8 mouse cellular contexts compared by ENCODE assay signal in the genomic region with DNA sequence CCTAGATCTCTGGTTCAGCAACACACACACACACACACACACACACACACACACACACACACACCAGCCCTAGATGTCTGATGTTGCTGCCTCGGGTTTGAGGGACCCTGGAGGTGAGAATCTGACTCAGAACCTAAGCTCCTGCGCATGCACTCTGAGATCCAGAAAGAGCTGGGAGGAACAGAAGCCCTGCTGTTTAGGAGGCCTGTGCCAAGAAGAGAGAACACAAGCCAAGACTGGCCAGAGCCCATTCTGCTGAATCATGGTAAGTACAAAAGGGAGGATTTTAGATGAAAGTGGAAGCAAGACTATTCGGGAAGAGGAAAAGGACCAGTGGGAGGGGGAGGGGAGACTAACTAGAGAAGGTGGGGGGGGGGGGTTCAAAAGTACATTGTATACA.
DNase-seq lines count a peak whose midpoint lies in the region; ATAC-seq lines count a peak whose summit lies in the region.

No protein-coding gene starts in this region.

- peaks cover 5% of the 10 kb centered on the region for H3K27me3 ChIP-seq in forebrain, embryonic 10.5 days (ENCODE audit: poor library complexity, severe bottlenecking)
- no peaks in the 10 kb centered on the region for H3K27me3 ChIP-seq in forebrain, embryonic 12.5 days

- H3K4me3 ChIP-seq in forebrain, embryonic 10.5 days: no peak overlapping the region
- H3K4me3 ChIP-seq in forebrain, embryonic 12.5 days (replicated peaks): no peak overlapping the region

- H3K4me1 ChIP-seq in forebrain, embryonic 10.5 days: peaks cover 44% of the 10 kb centered on the region
- peaks cover 18% of the 10 kb centered on the region for H3K4me1 ChIP-seq in forebrain, embryonic 12.5 days

- WGBS in forebrain, embryonic 10.5 days: 68% methylated on average over 3 of the region's 3 CpGs
- 40% methylated on average over 3 of the region's 3 CpGs for WGBS in forebrain, embryonic 12.5 days

- no peak for DNase-seq in forebrain, embryonic 10.5 days (ENCODE audit: extremely low spot score, low spot score)
- DNase-seq in brain, adult 2 months (ENCODE audit: low read depth, low spot score): peak; percentile 95
- peak; percentile 69 for DNase-seq in gastrocnemius, adult 18-20 months (ENCODE audit: low spot score)
- peak; percentile 48 for DNase-seq in kidney, postnatal 14 days
- DNase-seq in lung, postnatal 25 days (ENCODE audit: low spot score): peak; percentile 38
- peak; percentile 47 to 74 for DNase-seq in urinary bladder, postnatal 36 days (ENCODE audit: low spot score in 2 of 2)
- DNase-seq in embryo, embryonic 10.5 days (ENCODE audit: low spot score): no peak

- H3K9me3 ChIP-seq in forebrain, embryonic 10.5 days: no peaks in the 10 kb centered on the region
- no peaks in the 10 kb centered on the region for H3K9me3 ChIP-seq in forebrain, embryonic 12.5 days

- ATAC-seq in forebrain, embryonic 12.5 days (ENCODE audit: low FRiP score): no peak

- no peak overlapping the region for H3K9ac ChIP-seq in forebrain, embryonic 12.5 days

- peak overlapping the region; percentile 13; the same call in 1 of the 2 replicates for H3K27ac ChIP-seq in forebrain, embryonic 10.5 days
- no peak overlapping the region; the same call in 1 of the 2 replicates for H3K27ac ChIP-seq in forebrain, embryonic 12.5 days

- H3K4me2 ChIP-seq in forebrain, embryonic 12.5 days: no peak overlapping the region

- no peaks in the 10 kb centered on the region for H3K36me3 ChIP-seq in forebrain, embryonic 10.5 days (replicated peaks)
- H3K36me3 ChIP-seq in forebrain, embryonic 12.5 days (replicated peaks): no peaks in the 10 kb centered on the region

Comparison
In these comparisons a context has a peak if more than half of its experiments do, and no peak if none do; other contexts are left out.
1. DNase-seq: peak in brain, adult 2 months (single experiment), gastrocnemius, adult 18-20 months (single experiment), kidney, postnatal 14 days (single experiment), lung, postnatal 25 days (single experiment) and urinary bladder, postnatal 36 days (2 of 2); none in forebrain, embryonic 10.5 days (single experiment) and embryo, embryonic 10.5 days (single experiment).